ENCODE assay signal across 13 mouse cellular contexts in the genomic region with DNA sequence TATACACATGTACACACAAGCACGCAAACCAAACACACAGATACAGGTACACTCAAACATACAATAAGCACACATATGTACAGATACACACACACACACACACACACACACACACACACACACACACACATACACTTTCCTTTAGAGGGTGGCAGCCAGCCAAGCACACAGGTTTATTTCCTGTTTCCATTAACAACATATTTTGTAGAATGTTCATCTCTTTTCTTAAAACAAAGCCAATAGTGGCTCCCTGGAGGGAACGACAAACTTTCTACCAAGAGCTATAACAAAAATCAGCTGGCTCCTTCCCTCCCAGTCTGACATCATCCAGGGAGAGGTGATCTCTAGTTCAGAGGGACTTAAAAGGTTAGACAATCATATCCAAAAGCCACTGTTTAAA.
"Had no signal": no experiment of that assay in that cellular context is flagged by ENCODE, and none has a peak within 500 bp of the region (broad histone marks: within the 10 kb centered on the region; RNA-seq: fewer than 3 reads in every experiment).

No protein-coding gene starts in this region.

- DNase-seq: kidney, adult 18-20 months; kidney, postnatal 10 days; kidney, postnatal 4 days; left cerebral cortex, postnatal 4 days; liver, embryonic 13.5 days; liver, postnatal 0 days; right cerebral cortex, adult 18-20 months; right cerebral cortex, postnatal 25 days; thymus, postnatal 4 days had no signal

- H3K4me2 ChIP-seq: limb, embryonic 15.5 days; liver, embryonic 13.5 days; midbrain, embryonic 12.5 days had no signal

- H3K9ac ChIP-seq: limb, embryonic 15.5 days; liver, embryonic 13.5 days; liver, postnatal 0 days; midbrain, embryonic 12.5 days had no signal

- H3K27me3 ChIP-seq: limb, embryonic 15.5 days; liver, embryonic 13.5 days had no signal

- H3K9me3 ChIP-seq: limb, embryonic 15.5 days; liver, embryonic 13.5 days; midbrain, embryonic 12.5 days had no signal

- H3K36me3 ChIP-seq: limb, embryonic 15.5 days; liver, embryonic 13.5 days; midbrain, embryonic 12.5 days had no signal

- H3K27ac ChIP-seq: limb, embryonic 15.5 days; liver, embryonic 13.5 days; midbrain, embryonic 12.5 days; stomach, postnatal 0 days had no signal

- H3K4me3 ChIP-seq: limb, embryonic 15.5 days; liver, embryonic 13.5 days; midbrain, embryonic 12.5 days had no signal

- ATAC-seq: liver, postnatal 0 days; midbrain, embryonic 16.5 days had no signal

- H3K4me1 ChIP-seq: limb, embryonic 15.5 days; liver, embryonic 13.5 days had no signal
